Mouse (Mus musculus): ENCODE measurements at regions not wholly inside any gene's neighbourhood (a gene's known extent, or its start where the extent isn't known, plus 50 kb on each side); places are given as distances from the start of the nearest gene placed in this dataset.
A peak's percentile ranks its signal among the peaks of the same experiment; 100 is the strongest.

DNA sequence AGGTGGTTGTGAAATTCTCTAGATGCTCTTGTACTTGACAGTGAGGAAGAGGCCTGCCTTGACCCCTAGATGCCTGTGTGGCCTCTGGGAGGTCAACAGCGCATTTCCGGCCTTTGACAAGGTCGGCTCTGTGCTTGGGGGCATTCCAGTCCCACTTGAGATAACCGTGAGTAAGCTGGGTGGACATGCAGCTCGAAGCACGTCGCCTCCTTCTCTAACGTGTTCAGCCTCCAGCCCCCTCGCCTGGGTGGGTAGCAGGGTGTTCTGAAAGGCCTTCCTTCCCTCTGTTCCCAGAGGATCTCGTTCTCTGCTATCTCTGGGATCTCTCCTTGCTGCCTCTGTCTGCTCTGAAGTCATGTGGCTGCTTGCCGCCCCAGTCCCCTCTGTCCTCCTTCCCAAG, 70.2 kb upstream of the Slc38a2 start:
- DNase-seq, result no peak

DNA sequence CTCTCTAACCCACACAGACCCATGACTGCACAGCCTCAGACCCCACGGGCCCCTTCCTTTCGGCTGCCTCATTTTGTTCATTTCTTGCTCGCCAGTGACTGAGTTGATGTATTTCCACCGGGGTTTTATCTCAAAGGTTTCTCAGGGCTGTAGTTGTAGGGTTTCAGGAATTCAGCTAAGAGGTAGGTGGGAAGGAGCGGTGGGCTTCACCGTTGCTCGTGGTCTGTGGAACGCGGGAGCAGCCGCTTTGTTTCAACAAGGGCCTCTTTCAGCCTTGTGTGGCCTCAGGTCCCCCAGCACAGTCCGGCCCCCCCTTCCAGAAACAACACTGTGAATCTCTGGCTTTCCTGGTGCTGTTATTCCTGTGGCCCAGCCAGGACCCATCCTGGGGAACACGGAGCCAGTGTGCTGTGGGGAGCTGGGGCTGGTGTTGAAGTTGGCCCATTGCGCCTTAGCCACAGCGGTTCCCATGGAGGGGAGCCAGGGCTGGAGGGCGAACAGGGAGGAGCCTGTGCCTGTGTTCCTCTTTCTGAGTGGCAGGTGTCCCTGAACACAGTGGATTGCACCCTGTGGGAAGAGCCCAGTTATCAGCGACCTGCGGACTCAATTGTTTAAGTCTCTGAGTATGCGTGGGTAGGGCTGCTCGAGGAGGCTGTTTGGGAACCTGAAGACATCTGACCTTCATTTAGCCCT, 68.9 kb upstream of the Slc38a2 start:
- DNase-seq, result peak; percentile 19

DNA sequence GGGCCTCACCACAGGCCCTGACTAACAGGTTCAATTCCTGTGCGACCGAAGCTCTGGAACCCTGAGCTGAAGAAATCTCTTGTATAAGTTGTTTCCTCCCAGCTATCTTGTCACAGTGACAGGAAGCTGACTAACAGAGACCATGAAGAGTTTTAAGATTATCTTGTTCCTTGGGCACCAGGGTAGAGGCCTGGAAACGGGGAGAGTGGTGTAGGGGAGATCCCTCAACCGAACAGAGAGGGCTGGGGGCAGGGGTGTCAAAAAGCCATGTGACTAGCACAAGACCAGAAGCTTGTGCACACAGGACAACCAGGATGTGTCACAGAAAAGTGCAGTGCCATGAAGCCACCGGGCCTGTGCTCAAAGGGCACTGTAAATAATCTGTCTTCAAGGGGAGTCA, 67.7 kb upstream of the Slc38a2 start:
- DNase-seq, result no peak

DNA sequence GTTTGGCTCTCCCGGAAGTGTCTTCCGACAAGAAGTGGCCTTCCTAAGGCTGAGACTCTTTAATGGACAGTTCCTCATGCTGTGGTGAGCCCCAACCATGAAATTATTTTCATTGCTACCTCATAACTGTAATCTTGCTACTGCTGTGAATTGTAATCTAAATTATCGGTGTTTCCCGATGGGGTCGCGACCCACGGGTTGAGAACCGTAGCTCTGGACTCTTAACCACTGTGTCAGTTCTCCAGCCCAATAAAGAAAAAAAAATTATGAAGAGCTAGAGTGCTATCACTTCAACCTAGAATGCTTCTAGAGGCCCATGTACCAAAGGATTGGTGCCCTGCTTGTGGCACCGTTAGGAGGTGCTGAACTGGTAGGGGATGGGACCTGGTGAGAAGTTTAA, 66.7 kb upstream of the Slc38a2 start:
- DNase-seq, result no peak

DNA sequence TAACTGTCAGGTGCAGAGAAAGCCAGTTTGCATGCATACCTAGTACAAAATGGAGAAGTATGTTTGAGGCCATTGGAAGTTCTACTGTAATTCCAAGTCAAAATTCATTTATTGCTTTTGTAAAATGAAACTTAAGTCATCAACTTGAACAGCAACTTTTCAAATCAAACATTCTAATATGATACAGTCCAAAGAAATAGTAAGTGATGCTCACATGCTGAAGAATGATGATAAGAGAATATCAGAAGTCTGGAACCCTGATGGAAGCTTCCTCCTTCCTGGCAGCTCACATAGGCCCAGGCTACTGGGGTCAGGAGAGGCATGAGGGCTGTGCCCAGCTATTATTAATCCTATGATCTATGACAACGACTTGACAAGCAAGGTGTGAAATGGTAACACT, 64.1 kb upstream of the Slc38a2 start:
- no peak for DNase-seq

DNA sequence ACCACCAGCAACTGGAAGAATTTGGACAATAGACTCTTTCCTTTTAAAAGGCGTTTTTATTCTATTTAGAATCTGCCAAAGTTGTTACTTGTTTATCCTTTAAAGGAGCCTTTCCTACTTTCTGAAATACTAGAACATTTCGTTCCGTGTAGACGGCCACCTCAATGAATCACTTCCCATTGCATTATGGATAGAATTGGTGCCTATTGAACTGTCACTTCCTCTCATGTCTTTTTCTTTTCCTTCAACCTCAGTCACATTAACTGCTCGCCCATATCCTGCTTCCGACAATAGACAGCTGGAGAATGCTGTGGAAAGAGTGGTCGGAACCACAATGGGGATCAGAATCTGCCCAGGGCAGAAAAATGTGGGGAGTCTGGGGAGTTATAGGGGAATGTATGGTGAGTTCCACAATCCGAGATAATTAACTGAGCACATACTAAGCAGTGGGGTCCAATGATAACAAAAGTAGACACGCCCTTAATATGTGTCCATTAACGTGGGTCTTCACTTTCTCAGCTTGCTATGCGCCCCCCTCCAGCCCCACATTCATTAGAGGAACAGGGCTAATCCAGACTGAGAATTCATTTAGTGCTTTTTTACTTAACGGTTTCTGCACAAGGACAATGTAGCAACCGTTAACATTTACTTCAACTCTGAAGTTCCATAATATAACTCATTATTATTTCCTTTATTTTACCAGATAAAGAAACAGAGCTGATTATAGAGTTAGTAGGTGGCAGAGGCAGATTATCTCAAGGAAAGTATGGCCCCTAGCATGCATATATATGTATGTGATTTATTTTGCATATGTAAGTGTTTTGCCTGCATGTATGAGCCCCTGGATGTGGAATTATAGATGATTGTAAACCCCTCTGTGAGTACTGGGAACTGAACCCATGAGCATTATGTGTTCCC, 59.8 kb upstream of the Slc38a2 start:
- no peak for DNase-seq

DNA sequence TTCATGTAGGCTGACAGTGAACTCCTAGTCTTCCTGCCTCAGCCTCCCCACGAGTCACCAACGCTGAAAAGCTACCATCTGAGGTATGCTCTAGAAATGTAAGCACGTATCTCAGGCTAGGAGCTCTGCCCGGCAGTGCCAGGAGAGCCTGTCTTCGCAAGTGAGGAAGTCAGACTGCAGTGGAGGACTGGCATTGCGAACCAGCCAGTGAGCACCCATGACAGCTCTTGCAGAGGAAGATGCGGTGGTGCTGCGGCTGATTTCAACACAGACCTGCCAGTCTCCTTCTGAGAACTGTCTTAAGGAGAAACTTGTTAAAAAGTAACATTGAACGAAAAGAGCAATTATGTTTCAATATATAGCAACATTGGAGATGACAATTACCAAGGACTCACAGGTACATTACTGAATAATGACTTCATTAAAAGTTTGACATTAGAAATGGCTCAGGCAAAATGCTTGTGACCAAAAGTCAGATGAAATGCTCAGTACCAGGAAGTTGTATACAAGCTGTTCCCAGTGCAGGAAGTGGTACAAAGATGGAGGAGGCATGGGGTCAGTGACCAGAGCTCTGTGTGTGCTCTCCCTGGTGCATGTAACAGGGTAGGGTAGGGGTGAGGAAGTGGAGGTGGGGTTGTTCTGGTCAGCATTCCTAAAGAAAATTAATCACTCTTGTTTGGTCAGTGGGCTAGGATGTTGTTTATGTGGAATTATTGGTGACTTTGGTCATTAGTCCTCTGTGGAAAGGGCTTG, 58.1 kb upstream of the Slc38a2 start:
- DNase-seq, result no peak

DNA sequence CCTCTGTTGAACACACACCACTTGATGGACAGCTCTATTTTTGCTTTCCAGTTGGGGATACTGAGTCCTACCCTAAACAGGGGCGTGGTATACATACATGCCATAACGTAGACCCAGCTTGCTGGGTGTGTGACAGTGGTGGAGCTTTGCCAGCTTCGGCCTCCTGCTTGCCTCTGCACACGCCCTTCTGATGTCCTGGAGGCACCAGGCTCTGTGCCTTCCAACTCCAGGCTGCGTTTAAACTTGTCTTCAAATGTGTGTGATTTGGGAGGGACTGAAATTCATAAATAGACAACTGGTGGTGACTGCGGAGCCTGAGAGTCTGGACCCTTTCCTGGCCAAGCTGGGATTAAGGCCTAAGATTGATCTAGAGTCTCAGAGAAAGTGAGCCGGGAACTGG, 56.9 kb upstream of the Slc38a2 start:
- DNase-seq, result no peak

DNA sequence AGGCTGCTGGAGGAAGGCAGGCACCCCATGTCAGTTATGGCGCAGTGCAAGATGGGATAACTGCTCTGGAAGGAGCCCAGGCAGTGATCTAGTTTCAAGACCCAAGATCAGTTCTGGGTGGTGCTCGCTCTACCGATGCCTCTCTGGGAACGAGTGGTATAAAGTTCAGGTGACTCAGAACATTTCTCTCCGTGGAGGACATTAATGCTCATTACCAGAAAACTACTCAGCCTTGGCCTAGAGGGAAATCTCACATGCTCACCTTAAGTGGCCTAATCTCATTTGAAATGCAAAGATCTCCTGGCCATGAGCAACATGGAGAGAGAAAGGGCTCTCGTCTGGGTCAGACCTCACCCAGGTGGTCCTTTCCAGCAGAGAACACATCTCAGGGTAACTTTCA, 56.4 kb upstream of the Slc38a2 start:
- no peak for DNase-seq

DNA sequence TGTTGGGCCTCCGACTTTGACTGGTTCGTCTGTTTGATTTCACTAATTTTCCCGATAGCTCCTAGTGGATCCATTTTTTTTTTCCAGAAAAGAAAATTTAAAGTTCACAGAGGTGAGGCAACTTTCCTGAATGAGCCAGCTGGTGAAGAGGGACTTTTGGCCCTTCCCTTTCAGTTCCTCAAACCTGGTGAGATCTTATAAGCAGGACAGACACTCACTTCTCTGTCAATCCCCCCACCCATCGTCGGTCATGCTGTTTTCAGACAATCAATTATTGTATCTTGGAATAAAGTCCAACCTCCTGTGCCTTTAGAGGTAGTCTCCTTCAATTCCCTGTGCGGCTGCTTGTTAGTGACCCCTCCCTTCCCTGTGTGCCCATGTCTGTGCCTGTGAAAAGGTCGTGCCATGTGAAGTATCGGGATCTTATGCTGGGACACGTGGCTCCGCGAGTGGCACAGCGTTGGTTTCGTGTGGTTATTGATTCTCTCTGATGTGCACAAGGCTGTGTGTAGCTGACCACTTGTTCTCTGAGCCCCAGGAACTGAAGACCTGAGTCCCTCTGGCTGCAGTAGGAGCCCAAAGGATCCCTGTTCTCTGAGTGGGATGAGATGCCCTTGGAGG, 55.9 kb upstream of the Slc38a2 start:
- DNase-seq, result no peak

DNA sequence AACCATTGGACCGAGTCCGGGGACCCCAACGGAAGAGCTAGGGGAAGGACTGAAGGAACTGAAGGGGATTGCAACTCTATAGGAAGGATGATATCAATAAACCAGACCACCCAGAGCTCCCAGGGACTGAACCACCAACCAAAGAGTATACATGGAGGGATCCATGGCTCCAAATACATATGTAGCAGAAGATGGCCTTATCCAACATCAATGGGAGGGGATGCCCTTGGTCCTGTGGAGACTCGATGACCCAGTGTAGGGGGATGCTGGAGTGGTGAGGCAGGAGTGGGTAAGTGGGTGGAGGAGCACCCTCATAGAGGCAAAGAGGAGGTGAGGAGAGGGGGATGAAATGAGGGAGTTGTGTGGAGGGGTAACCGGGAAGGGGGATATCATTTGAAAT, 54.5 kb upstream of the Slc38a2 start:
- DNase-seq, result no peak

DNA sequence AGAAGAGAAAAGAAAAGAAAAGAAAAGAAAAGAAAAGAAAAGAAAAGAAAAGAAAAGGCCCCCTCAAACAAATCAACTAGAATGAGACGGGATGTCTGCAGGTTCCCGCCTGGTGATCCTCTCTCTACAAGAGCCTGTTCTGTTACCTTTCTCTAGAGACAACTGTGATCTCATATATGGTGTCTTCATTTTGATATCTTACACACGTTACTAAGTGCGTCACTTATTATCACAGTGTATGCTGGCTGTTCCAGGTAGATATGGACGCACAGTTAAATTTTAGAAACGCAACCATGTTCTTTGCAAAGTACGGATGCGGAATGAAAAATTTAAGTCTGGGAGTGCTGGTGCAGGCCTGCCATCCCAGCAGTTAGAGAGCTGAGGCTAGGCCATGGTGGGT, 53.2 kb upstream of the Slc38a2 start:
- no peak for DNase-seq

DNA sequence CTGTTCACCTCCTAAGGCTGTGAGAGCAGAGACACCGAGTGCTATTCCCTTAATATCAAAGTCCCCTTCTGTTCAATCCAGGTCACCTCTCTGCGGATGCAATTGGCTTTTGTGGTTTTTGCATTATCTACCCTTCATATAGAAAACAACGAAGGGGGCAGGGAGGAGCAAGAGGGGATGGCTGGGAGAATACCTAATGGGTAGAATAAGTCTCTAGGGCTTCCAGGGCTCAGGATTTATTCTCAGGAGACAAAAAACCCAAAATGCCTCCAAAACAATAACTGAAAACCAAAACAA, 52.5 kb upstream of the Slc38a2 start:
- DNase-seq, result no peak

DNA sequence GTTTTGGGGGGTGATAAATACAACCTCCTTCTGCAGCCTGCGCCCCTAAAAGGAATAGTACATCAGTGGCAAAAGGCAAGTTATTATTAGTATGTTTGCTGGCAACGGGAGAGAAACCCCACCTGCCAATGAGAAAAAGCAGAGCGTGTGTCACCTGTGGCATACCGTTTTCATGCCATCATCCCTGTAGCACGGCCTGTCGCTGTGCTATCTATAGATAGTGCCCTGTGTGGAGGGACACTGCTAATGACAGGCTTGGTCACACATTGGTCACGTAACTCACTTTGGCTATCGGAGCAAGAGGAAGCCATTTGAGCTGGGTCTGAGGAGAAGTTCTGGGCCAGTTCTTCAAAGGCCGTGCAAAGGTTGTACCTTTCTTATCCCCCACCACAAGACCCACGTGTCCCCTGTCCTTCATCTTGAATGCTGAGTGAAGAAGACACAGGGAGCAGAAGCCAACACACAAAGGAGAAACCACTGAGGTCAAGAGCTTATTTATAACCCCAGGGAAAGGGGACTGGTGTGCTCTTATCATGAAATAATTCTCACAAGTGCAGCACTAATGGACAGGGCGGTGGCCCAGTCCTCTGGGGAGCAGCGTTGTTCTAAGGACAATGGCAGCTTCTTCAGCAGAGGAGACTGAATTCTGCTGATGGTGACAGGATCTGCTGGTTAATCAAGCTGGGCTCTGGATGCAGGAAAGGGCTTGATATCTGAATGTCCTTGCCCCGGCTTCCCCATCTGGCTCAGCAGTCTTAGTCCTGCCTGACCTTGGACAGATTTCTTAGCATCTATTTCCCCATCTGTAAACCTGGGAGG, 51.9 kb upstream of the Slc38a2 start:
- no peak for DNase-seq

DNA sequence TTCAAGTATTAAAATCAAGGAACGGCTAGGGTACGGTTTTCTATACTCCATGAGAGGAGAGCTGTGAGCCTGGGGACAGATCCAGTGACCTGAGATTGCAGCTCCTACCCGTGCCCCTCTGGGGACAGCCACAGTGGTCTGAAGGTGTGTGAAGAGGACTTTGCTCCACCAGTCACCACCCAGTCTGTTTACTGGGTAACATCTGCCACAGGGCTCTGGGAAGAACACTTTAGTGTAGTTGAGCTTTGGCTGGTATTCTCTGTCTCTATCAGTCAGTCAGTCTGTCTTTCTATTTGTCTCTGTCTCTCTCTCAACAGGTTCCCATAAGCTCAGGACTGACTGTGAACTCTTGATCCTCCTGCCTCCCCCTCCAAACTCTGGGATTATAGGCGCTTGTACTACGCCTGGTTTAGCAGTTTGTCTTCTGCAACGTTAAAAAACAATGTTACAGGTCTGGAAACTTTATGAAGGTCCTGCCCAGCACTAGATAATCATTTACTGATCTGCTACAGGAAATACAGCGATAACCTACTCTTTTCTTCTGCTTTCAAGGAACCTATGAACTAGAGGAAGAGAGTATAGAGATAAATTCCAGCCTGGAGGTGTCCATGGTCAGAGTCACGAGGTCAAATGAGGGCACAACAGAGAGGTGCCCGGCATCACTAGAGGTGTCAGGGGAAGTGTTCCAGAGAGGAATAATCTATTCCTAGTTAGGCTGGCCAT, 50.2 kb upstream of the Slc38a2 start:
- no peak for DNase-seq
